In genomic region chr19:53185486-53186134, GRCm38 (mm10) we compare ENCODE assay signal across 9 mouse cellular contexts. TPM values are rescaled to one million over a fixed set of nuclear protein-coding genes. Genes with fewer than 3 reads are reported as not detected.
A peak's percentile ranks its signal among the peaks of the same experiment; 100 is the strongest.
DNase-seq lines count a peak whose midpoint lies in the region; ATAC-seq lines count a peak whose summit lies in the region.
"Had no signal": no experiment of that assay in that cellular context is flagged by ENCODE, and none has a peak within 500 bp of the region (broad histone marks: within the 10 kb centered on the region; RNA-seq: fewer than 3 reads in every experiment).

No protein-coding gene starts in this region.

- H3K9me3 ChIP-seq in lung, embryonic 16.5 days (ENCODE audit: control insufficient read depth, low read length), result no peaks in the 10 kb centered on the region
- H3K9me3 ChIP-seq in forebrain, embryonic 12.5 days, result no peaks in the 10 kb centered on the region
- H3K9me3 ChIP-seq: limb, embryonic 15.5 days had no signal

- intact Hi-C loops in gastrocnemius, postnatal 36 days (cut with DNase I), result no loop called here

- peaks cover 61% of the 10 kb centered on the region for H3K4me1 ChIP-seq in lung, embryonic 16.5 days (replicated peaks; ENCODE audit: control insufficient read depth, insufficient read depth, low read length)
- H3K4me1 ChIP-seq in forebrain, embryonic 12.5 days, result peaks cover 15% of the 10 kb centered on the region

- ATAC-seq in erythroid progenitor cell, adult 5-6 weeks (replicated peaks; ENCODE audit: low FRiP score, poor library complexity, severe bottlenecking), result peak; percentile 96
- ATAC-seq in lung, embryonic 16.5 days (ENCODE audit: low read depth), result no peak
- no peak for ATAC-seq in forebrain, embryonic 12.5 days (ENCODE audit: low FRiP score)

- peak overlapping the region; percentile 39 for H3K27ac ChIP-seq in lung, embryonic 16.5 days (ENCODE audit: low read length)
- no peak overlapping the region for H3K27ac ChIP-seq in forebrain, embryonic 12.5 days
- H3K27ac ChIP-seq: limb, embryonic 15.5 days had no signal

- no peaks in the 10 kb centered on the region for H3K36me3 ChIP-seq in lung, embryonic 16.5 days (ENCODE audit: control insufficient read depth, insufficient read depth, low read length)
- no peaks in the 10 kb centered on the region for H3K36me3 ChIP-seq in forebrain, embryonic 12.5 days (replicated peaks)
- H3K36me3 ChIP-seq: limb, embryonic 15.5 days had no signal

- H3K4me2 ChIP-seq in lung, embryonic 16.5 days (ENCODE audit: low read depth, low read length), result peak overlapping the region; percentile 32; the same call in 1 of the 2 replicates
- no peak overlapping the region for H3K4me2 ChIP-seq in forebrain, embryonic 12.5 days
- H3K4me2 ChIP-seq: limb, embryonic 15.5 days had no signal

- H3K4me3 ChIP-seq in lung, embryonic 16.5 days (ENCODE audit: low read length), result no peak overlapping the region
- H3K4me3 ChIP-seq in forebrain, embryonic 12.5 days (replicated peaks), result no peak overlapping the region
- H3K4me3 ChIP-seq: limb, embryonic 15.5 days had no signal

- no peaks in the 10 kb centered on the region for H3K27me3 ChIP-seq in lung, embryonic 16.5 days (ENCODE audit: control insufficient read depth, insufficient read depth, low read depth, low read length)
- no peaks in the 10 kb centered on the region for H3K27me3 ChIP-seq in forebrain, embryonic 12.5 days
- H3K27me3 ChIP-seq: limb, embryonic 15.5 days had no signal

- DNase-seq in gastrocnemius, postnatal 25 days, result peak; percentile 28
- DNase-seq in gastrocnemius, postnatal 36 days, result no peak
- DNase-seq in thymus, adult 18-20 months, result peak; percentile 49 to 74
- DNase-seq in cerebellum, postnatal 25 days, result no peak
- DNase-seq in layer of hippocampus, adult 9-10 months (ENCODE audit: low spot score), result no peak

- H3K9ac ChIP-seq in lung, embryonic 16.5 days (ENCODE audit: low read length), result no peak overlapping the region; the same call in 1 of the 2 replicates
- H3K9ac ChIP-seq in forebrain, embryonic 12.5 days, result no peak overlapping the region
- H3K9ac ChIP-seq: limb, embryonic 15.5 days had no signal

- 25% methylated on average over 8 of the region's 8 CpGs for WGBS in lung, embryonic 16.5 days
- 71% methylated on average over 8 of the region's 8 CpGs for WGBS in forebrain, embryonic 12.5 days

RNA-seq across cellular contexts. Expression of gene Add3, which starts 45.4 kb away (rescaled TPM):
- total RNA-seq in gastrocnemius, postnatal 25 days (2021), result 10 to 100 TPM; 21.4 to 24.3 TPM
- total RNA-seq in gastrocnemius, postnatal 36 days (2021), result 10 to 100 TPM; 20.0 to 20.7 TPM
- total RNA-seq in erythroid progenitor cell, adult 5-6 weeks (2015; ENCODE audit: low replicate concordance), result 24.9 and 26.4 TPM in 2 replicates
- 10.1 and 24.5 TPM in 2 replicates for total RNA-seq in erythroid progenitor cell, adult 5-6 weeks (2017; ENCODE audit: low replicate concordance)
- polyA plus RNA-seq in lung, embryonic 16.5 days (2015; fragmentation: Nextera tagmentation; extraction: Ambion mirVana), result 91.3 and 101 TPM in 2 replicates
- polyA plus RNA-seq in forebrain, embryonic 12.5 days (2016; fragmentation: Nextera tagmentation; extraction: Ambion mirVana), result 48.5 and 51.2 TPM in 2 replicates

Comparison
In these comparisons a context has a peak if more than half of its experiments do, and no peak if none do; other contexts are left out.
1. DNase-seq: peak in gastrocnemius, postnatal 25 days (single experiment) and thymus, adult 18-20 months (2 of 2); none in gastrocnemius, postnatal 36 days (0 of 2), cerebellum, postnatal 25 days (0 of 2) and layer of hippocampus, adult 9-10 months (single experiment).